Mouse (Mus musculus): ENCODE measurements around the gene Ptbp2. TPM values are rescaled to one million over a fixed set of nuclear protein-coding genes. Genes with fewer than 3 reads are reported as not detected.
A peak's percentile ranks its signal among the peaks of the same experiment; 100 is the strongest.

Gene Ptbp2
- total RNA-seq (2021): 10 to 100 TPM; 24.3 to 33.4 TPM
- 4.6 and 6.3 TPM in 2 replicates for polyA plus RNA-seq (2012; rRNA removed)
- long read RNA-seq, partial matches to known transcripts: 1 of 7 reads
- long read RNA-seq, other reads (novel, unspliced or antisense): 2 of 7 reads

DNA sequence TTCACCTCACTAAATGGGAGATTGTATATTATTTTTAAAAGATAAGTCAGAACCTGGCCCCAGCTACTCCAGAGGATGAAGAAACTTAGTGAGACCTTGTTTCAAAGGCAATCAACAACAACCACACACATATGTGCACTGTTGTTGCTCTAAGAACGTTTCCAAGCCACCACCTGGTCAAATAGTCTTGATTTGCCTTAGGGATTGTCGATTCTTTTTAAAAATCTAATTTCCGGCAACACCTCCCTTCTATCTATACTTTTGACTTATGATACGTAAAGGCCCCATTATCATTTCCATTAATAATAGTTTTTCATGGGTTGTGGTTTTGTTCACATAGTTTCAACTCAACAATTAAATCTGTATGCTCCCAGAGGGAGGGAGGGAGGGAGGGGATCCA, at the start of gene Ptbp2:
Ptbp2 (minus strand) TSS at position 101 of the 400 bp plus-strand sequence.
- DNase-seq: no peak

DNA sequence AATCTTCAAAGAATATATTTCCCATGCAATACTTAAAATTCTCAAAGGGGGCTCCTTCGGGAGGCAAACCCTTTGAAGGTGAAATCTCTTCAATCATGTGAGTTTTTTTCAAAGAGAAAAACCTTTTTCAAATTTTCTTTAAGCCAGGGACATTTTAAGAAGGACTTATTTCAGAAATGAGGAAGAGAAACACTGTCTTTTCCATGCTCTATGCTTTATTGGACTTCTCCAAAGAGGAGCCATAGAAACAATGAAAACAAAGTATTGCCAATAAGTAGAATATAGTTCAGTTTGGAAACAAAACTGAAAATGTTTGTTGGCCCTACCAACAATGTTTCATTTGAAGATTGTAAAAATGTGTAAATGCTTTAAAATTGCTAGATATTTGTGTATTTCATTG, 30.4 kb upstream of the Ptbp2 start:
- no peak for DNase-seq

DNA sequence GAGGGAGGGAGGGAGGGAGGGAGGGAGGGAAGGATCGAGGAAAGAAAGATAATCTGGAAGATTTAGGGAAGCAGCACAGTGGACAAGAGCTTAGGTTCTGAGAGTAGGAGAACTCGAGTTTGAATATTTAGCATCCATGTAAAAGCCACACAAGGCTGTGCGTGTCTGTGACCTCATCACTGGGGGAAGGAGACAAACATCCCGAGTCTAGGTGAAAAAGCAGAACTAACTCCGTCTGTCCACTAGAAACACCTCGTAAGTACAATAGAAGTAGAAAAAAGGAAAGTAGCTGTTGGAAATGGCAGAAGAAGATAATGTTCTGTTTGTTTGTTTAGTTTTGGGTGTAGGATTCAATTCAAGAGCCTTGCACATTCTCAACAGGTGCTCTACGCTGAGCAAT, 21.9 kb upstream of the Ptbp2 start:
- no peak for DNase-seq

DNA sequence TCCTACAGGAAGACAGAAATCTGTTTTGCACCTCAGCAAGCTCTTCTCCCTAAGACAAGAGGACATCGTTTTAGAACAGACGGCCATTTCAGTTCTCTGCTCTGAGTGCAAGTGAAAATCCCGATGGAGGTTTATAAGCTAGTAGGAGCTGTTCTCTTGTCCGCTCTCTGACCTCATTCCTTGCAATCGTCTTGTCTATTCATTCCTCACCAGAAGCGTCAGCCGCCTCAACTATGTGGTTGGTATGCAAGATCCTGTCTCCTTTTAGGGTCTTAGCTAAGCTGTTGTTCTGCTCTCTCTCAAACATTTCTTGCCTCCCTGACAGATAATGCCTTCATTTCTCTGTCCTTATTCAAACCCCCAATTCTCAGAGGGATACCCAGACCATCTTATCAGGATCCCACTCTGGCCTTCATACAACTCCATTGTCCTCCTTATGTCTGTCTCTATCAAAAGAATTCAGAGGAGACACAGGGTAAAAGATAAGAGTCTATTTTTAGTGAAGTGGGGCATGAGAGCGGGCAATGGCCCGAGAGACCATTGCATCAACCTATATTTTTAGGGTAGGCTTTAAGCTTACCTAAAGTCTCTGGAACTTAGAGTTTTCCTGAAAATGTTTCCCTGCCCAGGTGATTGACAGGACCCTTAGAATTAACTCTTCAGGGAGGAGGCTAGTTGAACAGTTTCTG, 10.6 kb upstream of the Ptbp2 start:
- no peak for DNase-seq

DNA sequence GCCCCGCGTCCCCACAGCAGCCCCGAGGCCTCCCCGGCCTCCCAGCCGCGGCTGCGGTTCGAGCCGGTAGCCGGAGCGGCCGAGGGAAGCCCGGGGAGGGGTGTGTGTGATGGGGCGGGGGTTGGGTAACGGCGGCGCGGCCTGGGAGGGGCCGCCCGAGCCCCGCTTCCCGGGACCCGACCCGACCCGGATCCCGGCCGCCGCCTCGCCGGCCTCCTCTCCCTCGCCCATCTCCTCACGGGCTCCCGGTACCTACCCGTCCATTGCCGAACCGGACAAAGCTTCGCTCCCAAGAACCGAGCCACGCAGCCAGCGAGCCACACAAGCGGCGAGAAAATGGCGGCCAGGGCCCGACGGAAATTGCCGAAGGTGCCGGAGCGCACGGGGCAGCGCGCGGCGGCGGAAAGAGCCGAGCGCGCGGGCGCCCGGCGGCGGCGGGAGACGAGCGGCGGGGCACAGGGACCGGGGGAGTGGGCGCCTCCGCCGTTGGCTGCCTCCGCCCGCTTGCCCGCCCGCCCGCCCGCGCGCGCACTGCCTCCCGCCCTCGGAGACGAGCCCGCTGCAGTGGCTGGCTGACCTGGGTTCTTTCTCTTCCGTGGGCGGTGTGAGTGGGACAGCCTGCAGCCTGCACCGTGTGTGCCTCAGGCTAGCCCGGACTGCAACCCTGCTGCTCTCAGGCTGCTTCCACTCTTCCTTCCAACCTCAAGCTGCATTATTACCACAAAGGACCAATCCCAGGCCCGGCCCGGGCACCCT, 1.1 kb downstream of the Ptbp2 start:
- peak; percentile 92 for DNase-seq

DNA sequence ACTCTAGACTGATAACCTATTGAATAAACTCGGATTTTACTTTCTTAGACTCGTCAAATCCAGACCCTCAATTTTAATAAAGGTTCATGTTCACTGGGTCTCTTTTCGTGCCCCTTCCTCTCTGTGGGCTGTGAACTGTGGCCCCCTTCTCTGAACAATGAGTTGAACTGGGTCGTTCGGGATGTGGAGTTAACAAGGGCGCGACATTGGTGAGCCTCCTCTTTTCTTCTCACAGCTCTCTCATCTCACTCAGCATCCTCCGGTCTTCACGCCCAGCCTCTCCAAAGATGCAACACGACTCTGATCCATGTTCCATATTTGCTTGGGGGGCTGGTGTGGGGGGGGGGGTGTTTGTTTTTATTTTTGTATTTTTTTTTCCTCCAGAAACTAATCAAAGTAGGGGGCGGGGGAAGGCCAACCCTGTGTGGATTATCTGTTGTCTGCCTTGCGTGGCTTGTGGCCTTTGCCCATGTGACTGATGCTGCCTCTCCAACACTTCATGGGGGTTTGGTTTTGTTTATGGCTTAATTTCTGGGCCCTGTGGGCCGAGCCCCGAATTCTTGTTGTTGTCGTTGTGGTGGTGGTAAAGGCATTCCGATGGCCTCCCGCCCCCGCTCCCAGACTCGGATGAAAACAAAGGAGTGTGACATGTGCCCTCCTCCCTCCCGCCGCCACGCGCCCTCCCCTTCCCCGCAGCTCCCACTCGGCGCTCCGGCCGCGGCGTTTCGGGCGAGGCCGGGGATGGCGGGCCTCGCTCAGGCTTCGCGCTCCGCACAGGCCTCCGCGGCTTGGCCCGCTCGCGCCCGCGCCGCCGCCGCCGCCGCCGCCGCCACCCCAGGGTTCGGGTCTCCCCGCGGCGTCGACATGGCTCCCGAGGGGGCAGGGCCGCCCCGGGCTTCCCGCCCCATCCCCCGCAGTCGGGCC, 2.0 kb downstream of the Ptbp2 start:
- DNase-seq: peak; percentile 82

DNA sequence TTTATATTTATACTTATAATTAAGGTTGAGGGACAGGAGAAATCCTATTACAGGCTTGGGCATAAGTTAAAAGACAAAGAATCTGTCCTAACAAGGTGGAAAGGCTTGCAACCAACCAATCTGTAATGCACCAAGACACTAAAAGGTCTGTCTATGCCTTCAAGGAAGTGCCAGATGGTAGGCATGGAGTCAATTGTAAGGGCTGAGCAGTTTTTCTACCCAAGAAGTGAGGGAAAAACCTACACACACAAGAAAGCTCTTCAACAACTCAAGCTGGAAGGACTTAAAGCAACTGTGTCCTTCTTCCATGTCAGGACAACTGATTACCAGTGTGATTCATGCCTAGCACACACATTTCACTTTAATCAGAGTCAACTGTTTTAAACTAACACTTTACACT, 3.4 kb downstream of the Ptbp2 start:
- DNase-seq: peak; percentile 24

DNA sequence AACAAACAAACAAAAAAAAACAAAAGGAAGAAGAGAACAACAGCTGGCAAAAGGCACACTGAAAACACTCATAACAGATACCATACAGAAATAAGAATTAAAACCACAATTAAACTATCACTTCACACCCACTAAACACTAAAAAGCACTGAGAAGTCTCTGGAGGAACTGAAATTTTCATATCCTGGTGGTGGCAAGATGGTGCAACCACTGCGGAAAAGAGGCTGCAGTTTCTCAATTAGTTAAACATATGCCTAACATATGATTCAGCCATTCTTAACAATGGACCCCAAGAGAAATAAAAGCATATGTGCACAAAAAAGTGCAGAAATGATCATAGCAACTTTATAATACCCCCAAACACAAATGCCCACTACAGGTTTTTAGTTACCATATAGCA, 5.0 kb downstream of the Ptbp2 start:
- DNase-seq: no peak

DNA sequence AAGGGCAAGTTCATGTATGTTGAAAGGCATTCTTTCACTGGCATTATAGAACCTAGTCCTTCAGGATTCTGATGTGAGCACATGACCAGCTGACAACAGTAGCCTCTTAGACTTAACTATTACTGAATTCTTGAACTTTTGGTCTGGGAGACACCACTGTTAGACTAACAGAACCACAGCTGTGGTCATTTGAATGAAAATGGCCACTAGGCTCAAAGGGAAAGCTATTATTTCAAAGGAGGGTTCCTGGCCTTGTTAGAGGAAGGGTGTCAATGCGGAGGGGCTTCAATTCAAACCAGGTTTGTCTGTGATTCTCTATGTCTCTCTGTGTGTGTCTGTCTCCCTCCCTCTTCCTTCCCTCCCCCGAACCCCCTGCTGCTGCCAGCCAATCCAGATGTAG, 5.8 kb downstream of the Ptbp2 start:
- no peak for DNase-seq

DNA sequence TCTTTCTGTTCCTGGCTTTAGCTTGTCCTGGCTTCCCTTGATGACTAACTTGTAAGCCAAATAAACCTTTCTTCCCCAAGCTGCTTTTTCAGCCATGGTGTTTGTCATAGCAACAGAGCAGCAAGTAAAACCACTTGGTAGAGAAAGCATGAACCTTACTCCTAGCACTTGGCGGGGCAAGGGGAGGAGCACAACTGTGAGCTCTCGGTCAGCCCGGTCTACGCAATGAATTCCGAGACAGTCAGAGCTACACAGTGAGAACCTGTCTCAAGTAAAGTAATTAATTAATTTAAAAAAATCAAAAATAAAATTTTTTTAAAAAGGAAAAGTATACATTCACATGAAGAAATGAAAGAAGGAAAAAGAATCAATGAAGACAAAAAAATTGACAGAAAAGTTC, 8.1 kb downstream of the Ptbp2 start:
- no peak for DNase-seq

DNA sequence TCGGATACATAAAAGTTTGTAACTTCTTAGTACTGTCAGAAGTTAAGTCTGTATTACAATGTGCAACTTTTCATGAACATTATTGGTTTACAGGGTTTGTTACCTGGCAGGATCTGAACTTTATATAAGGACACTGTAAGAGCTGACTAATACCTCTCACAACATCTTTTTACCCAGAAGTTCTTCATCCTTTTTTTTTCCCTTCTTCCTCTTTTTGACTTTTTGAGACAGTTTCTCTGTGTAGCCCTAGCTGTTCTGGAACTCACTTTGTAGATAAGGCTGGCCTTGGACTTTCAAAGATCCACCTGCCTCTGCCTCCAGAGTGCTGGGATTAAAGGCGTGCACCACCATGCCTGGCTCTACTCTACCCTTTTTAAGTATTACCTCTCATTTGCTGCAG, 11.5 kb downstream of the Ptbp2 start:
- DNase-seq: no peak

DNA sequence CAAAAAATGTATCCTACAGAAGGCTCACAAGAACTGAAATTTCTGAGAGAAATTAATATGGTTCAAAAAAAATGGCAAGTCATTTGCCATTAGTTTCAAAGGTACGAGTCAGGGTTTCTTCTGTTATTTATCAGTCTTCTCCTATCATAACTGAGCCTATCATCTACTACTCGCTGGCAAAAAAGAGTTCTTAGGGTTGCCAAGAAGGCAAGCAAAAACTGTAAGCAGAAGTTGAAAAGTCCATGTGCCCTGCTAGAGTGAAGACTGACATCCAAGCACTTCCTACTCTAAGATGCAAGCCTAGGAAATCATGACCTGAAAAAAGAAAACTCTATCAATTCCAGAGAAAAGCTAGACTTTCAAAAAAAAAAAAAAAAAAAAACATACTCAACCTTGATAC, 20.5 kb downstream of the Ptbp2 start:
- no peak for DNase-seq

DNA sequence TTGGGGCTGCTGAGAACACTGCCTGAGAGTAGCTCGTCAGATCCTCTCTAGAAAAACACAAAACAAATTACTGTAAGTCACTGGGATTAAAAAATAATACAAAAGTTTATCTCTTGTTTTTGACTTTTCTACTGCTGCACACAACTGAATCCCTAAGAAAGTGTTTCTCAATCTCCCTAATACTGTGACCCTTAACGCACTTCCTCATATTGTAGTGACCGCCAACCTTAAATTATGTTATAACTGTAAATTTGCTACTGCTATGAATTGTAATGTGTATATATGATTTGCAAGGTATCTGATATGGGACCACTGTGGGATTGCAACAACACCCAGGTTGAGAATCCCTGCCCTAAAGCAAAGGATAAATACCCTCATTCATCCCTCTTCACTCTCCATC, 22.5 kb downstream of the Ptbp2 start:
- no peak for DNase-seq

DNA sequence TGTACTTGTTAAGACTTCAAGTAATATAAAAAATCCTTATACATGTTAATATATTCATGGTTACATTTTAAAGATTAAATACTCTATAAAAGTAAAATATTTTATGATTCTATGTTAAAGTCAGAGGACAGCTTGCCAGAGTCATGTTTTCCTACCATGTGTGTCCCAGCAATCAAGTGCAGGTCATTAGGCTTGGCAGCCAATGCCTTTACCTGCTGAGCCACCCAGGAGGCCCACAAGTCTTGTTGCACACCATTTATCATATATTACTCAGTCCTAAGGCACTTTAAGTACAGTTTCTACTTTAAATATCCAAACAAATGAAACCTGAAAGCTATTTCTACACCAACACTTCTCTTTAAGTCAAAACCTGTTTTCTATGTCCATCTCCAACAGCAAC, 30.5 kb downstream of the Ptbp2 start:
- no peak for DNase-seq

DNA sequence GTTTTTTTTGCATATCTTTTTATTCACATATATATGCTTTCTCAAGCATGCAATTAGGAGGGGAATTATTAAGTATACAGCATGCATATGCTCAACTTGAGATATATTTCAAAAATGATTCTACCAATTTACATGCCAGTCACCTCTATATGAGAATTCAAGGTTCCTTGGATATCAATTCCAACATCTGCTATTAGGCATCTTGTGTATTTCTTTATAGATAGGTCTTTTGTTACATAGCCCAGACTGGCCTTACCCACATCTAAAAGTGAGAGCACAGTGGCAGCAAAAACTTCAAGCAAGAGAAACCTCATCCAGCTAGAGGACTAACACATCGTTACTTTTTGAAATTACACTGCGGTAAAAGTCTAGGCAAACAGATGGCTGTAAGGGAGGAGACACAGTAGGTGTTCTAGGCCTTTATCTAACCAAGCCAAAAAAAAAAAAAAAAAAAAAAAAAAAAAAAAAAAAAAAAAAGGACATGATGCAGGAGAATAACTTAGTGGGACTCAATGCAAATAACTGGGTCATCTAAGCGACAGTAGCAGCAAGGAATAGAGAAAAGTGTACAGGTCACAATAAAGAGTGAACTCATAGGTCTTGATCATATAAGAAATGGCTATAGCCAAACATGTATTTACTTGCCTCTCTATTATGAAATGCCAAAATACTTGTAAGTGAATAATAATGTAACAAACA, 34.6 kb downstream of the Ptbp2 start:
- DNase-seq: no peak

DNA sequence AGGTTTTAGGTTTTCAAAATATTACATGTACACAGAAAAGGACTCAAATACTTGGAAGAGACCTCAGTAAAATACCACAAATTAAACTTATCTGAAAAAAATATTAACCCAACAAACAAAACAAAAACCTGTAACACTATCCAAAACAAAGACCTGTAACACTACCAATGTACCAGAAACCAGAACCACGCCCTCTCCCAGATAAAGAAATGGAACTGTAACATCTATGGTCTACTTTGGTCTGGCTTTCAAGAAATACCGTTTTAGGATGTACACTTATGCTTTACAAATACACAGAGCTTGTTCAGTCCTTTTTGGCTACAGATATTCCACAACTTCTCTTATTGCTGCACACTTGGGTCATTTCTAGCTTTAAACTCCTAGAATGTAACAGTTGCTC, 35.1 kb downstream of the Ptbp2 start:
- DNase-seq: no peak

DNA sequence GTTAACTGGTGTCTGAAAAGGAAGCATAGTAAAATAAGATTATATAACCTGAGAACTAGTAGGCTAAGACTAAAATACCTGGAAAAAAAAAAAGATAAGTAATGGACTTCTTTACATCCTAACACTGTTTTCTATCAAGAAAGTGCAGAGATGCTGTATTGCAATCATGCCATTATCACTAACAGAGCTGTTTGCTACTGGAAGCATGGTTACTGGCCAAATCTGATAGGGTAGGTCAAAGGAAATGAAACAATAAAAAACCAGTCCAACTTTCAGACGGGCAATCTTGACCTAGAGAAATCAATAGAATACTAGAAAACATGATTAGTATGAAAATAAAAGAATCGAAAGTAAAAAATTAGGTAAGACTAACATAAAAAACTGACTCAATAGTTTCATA, 37.6 kb downstream of the Ptbp2 start:
- DNase-seq: no peak

DNA sequence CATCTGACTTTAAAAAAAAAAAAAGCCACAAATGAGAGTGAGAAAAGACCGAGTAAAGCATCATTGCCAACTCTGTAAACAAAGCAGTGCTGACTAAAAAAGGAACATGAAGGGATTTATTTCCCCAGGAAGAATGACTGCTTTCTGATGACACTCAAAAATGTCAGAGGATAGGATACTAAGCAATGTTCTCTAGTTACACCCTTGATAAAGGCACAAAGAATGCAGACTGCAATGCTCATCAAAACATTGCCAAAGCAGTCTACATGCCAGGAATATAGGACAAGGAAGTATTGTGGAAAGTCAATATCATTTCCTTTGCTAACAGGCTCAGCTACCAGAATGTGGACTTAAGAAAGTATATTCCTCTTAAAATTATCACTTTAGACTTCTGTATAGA, 38.5 kb downstream of the Ptbp2 start:
- no peak for DNase-seq

DNA sequence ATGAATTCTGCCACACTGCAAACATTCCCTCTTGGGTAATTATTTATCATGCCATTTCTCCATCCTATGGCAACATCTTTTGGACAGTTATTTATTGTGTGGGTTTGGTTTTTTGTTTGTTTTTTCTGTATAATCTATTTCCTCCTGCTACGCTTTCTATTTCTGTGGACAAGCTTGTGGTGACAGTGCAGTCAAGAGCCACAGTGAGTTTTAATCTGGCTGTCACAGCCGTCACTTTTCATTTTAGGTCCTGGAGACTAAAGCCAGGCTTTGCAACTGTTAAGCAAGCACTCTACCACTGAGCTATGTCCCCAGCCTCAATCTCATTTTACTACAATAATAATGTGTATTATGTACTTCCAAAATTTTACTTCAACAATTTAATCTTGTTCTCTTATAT, 54.4 kb downstream of the Ptbp2 start:
- DNase-seq: no peak

DNA sequence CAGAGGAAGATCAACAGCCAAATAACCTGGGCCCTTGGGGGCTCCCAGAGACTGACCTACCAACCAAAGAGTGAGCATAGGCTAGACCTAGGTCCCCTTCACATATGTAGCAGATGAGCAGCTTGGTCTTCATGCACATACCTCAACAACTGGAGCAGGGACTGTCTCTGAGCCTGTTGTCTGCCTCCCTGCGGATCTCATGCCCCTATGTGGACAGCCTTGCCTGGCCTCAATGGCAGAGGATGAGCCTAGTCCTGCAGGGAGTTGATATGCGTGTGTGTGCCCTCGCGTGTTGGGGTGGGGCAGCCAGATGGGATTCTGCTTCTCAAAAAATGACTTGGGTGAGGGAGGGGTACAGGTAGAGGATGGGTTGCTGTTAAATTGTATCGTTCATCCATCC, 72.2 kb downstream of the Ptbp2 start:
- no peak for DNase-seq

DNA sequence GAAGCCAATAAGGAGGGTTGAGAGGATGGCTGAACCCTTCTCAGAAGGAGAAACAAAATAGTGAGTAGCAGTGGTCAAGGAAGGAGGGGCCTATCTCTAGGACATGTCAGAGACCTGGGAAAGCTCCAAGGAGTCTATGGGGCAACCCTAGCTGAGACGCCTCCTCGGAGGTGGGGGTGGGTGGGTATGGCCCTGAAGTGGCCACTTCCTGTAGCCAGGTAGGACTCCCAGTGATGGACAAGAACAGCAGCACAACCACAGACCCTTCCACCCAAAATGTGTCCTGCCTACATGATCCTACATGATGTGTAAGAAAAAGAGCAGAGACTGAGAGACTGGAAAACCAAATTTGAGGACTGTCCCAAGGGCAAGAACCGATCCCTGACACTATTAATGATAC, 72.8 kb downstream of the Ptbp2 start:
- no peak for DNase-seq

DNA sequence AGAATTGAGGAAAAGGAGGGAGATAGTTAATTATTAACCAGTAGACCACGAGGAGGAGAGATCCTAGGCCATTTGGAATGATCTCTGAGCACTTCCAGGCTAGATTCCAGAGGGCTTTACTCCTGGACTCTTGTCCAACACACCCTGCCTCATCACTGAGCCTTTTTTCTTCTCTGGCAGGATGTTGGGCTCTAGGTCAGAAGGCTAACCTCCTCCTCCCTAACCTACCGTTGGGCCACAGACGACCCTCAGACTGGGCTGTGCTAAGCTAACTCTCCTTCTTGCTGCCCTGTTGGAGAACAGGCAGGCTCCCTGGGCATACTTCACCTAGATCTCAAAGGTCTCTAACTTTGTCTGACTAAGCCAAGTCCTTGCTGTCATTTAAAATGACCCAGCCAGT, 82.8 kb downstream of the Ptbp2 start:
- DNase-seq: peak; percentile 10

All from adrenal gland, adult 2 months (tissue).